Mouse (Mus musculus) layer of hippocampus, adult 8-10 months (tissue): ENCODE measurements around the gene Arl8b. TPM values are rescaled to one million over a fixed set of nuclear protein-coding genes. Genes with fewer than 3 reads are reported as not detected.

Experiments
- DNase-seq, 2 experiments: peaks; one replicate each; pipeline ENCODE4 v3.0.0; 2022; ENCODE audit warnings: low spot score in 2 of 2
- total RNA-seq, 4 experiments: library from RNA; stranded (reverse); gene quantifications; 2 replicates each; pipeline ENCODE4 v1.2.4; 2022

Arl8b gene
- 100 to 1,000 TPM; 196 to 256 (median 209) TPM for total RNA-seq

- peak; percentile 88 to 93 for DNase-seq
These were observed at the start of gene Arl8b for GRCm38 (mm10) chr6:108782526-108783183. Gene Arl8b (plus strand): TSS chr6:108783099.

DNA sequence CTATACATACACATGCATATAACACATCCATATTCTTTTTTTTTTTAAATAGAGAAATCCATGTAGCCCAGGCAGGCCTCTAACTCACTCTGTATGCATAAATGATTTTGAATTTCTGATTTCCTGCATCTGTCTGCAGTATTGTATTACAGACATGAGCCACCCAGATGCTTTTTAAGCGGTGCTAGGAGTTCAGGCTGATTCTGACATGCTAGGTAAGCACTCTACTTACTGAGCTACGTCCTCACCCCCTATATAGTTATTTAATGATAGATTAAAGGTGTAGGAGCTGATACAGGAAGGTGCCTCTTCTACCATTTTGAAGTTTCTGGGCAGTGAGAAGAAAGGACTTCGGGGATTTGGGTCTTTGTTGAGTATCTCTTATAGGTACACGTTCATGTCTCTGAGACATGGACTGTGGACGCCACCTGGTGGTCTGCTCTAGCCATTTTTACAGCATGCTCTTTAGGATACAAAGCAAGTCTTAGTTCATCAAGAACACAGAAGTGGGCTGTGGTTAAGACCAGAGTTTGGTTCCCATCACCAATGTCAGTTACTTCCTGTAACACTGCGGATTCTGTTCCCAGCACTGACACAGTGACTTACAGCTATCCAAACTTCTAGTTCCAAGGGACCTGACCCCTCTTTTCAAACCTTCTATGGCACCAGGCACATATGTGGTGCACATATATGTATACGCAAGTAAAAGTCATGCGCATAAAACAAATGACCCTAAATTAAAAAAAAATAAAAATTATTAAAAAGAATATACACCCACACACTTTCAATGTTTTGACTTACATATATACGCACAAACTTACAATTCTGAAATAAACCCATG, 46.8 kb upstream of the Arl8b start:
- peak; percentile 70 to 87 for DNase-seq

GRCm38 (mm10) chr6:108738463-108739203, 44.3 kb upstream of the Arl8b start:
- DNase-seq = peak; percentile 71 to 81

GRCm38 (mm10) chr6:108740579-108740978, 42.3 kb upstream of the Arl8b start:
- DNase-seq = no peak

GRCm38 (mm10) chr6:108743730-108744129, 39.2 kb upstream of the Arl8b start:
- no peak for DNase-seq

GRCm38 (mm10) chr6:108751324-108751723, 31.6 kb upstream of the Arl8b start:
- no peak for DNase-seq

DNA sequence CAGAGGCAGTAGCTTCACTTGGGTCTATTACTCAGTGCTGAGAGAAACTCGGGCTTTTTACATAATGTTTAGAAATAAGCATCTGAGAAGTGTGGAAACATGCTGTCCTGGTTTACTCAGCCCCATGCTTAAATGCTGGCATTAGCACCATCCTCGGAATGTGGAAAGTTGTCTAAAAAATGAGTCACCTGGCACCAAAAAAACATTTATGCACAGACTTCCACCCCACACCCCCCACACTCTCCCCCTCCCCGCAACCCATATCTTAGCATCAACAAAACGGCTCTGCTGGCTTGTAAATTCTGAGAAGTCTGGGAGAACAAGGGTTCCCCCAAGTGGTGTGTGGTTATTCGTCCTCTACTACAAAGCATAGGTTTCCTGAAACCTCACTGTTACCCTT, 30.5 kb upstream of the Arl8b start:
- peak in 1 of 2 experiments; percentile 19 for DNase-seq

DNA sequence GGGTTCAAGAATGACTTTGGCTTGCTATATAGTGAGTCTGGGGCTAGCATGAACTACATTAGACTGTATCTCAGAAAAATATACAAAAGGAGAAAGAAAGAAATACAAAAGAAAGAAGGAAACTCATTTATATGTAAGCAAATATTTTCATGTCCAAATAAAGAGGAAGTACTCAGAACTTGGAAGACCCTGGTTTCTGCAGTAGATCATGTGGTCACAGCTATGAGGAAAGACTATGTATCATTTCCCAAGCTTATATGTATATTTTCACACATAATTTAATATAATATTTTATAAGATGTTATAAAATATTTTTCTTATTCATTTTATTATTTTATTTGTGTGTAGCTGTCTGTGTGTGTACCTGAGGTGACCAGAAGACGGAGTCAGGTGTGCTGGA, 29.4 kb upstream of the Arl8b start:
- DNase-seq = no peak

- no peak for DNase-seq
These were observed 28.5 kb upstream of the Arl8b start for GRCm38 (mm10) chr6:108754376-108754775.

GRCm38 (mm10) chr6:108755936-108756335, 27.0 kb upstream of the Arl8b start:
- no peak for DNase-seq

DNA sequence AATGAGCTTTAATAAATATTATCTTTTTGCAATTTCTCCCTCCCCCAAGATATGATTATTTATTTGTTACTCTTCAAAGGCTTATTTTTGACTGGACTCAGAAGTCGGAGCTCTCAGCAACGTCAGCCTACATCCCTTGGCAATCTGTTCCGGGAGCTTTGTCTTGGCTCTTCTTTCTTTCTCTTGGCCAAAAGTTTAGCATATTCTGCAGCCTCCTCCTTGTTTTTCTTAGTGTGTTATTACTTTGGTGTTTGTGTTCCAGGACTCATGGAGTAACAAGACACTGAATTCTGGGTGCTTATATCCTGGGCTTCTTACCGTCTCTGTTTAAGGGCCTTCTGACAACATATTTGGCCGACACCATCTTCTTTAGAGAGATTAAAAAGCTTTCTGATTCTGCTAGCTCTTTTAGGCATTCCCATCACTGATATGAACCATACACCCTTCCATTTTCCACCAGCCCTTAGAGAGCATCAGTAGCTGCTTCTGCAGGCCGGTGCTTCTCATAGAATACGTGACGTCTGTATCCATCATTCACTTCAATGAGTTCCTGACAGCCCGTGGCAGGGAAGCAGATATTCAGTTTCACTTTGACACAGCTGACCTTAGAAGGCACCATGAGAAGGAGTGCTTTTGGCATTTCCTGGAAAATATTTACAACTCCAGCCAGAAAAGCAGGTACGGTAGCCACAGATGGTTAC, 23.8 kb upstream of the Arl8b start:
- DNase-seq = no peak

DNA sequence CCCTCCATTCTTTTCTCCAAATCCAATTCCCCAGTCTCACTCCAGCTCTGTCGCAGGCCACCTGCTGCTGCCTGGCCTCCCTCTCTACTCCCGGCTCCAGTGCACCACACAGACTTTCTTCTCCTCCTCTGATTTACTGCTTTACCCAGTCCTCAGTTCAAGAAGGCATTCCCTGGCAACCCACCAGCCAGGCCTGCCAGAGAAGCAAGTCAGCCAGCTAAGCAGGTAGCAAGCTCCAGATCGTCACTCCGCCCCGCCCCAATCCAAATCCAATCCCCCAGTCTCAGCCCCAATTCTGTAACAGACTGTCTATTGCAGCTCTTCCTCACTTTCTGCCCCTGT, 23.2 kb upstream of the Arl8b start:
- no peak for DNase-seq

DNA sequence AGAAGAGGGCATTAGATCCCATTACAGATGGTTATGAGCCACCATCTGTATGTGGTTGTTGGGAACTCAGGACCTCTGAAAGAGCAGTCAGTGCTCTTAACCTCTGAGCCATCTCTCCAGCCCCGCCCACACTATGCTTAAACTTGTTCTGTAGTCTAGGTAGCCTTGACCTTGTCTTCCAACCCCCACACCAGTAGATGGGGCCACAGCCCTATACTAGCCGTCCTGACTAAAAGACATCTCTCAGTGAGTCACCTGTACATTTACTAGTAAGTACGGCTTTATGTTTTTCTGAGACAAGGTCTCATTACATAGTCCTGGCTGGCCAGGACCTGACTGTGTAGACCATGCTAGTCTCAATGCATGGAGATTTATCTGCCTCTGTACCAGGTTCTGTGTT, 12.0 kb upstream of the Arl8b start:
- no peak for DNase-seq

- DNase-seq = peak; percentile 60 to 82
These were observed 10.0 kb upstream of the Arl8b start for GRCm38 (mm10) chr6:108772913-108773312.

GRCm38 (mm10) chr6:108773480-108773879, 9.4 kb upstream of the Arl8b start:
- no peak for DNase-seq

GRCm38 (mm10) chr6:108776274-108776673, 6.6 kb upstream of the Arl8b start:
- DNase-seq = no peak

- no peak for DNase-seq
These were observed 5.2 kb upstream of the Arl8b start for GRCm38 (mm10) chr6:108777560-108778287.

GRCm38 (mm10) chr6:108778399-108778798, 4.5 kb upstream of the Arl8b start:
- DNase-seq = no peak

DNA sequence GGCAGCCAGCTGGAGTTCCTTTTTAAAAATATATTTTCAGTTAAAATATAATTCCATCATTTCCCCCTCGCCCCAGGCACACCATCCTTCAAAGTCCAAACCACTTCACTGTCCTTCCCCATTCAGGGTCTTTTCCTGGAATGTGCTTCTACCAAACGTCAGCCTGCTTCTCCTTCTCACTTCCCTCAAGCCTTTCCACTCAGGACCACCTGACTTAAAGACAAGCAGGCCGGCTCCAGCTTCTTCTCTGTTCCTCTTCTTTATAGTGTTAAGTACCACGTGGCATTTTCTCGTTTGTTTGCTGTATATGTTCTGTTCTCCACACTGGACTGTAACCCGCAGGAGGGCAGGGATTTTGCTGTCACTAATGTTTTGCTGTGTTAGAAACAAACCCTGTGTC, 1.0 kb upstream of the Arl8b start:
- DNase-seq = no peak

DNA sequence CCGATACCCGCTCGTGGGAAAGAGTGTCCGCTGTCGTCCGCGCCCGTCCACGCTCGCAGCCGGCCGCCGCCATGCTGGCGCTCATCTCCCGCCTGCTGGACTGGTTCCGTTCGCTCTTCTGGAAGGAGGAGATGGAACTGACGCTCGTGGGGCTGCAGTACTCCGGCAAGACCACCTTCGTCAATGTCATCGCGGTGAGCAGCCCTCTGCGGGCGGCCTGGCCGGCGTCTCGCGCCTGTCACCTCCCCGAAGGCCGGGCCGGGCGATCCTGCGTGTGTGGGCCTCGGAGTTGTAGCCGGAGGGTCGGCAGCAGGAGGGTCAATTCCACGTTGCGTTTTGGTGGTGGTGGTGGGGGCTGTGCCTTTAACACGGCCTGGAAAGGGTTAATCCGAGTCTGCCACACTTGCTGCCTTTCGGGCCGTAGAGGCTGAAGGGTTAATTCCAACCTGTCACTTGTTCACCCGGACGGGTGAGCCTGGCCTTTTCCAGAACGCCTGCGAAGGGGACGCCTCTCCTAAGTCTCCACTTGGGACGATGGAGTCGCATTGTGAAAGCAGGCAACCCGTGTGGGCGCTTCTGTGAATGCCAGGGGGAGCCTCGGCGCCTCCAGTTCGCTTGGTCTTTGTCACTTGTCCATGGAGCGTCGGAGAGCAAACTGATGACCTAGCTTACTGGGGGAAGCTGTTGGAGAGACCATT, 434 bp downstream of the Arl8b start:
- peak in 1 of 2 experiments; percentile 29 for DNase-seq
